Mouse (Mus musculus): ENCODE measurements at regions not wholly inside any gene's neighbourhood (a gene's known extent, or its start where the extent isn't known, plus 50 kb on each side); places are given as distances from the start of the nearest gene placed in this dataset.

DNA sequence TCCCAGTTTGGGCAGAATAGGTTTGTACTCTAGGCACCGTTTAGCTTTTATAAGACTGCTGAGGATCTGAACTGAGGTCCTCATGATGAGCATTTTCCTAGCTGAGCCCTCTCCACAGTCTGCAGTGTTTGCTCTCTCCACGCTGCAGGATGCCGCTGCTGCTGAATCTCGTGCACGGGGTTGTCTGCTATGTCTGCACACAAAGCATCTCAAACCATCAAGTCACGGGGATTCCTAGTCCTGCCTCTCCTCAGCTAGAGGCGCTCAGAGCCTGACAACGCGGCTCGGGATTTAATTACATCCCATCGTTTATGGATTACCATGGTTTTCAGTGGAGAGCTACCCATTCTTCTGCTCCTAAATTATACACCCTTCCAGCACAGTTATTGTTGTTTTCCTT lies 175.6 kb downstream of the Rnf144b start:
- no peak for DNase-seq (ENCODE audit: low spot score in 2 of 2)

- DNase-seq (ENCODE audit: low spot score in 2 of 2): no peak
Measured at GRCm38 (mm10) chr13:47300486-47300885, 178.0 kb downstream of the Rnf144b start.

GRCm38 (mm10) chr13:47301070-47301469 lies 178.6 kb downstream of the Rnf144b start:
- no peak for DNase-seq (ENCODE audit: low spot score in 2 of 2)

DNA sequence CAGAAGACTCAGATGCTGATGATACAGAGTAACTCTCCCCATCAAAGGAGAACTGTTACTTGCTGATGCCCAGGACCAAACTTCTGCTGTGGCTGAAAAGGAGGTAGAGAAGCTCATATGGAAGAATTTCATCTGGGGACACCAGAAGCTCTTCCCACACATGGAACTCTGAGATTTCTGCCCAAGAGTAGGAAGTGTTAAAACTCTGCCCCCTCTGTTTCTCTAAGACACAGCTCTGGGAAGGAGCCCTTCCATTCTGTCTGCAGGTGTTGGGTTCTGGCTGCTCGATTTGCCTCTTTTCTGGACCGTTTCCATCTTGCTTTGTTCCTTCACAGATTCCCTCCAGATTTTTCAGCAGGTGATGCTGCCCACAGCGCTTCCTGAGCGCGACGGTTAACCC lies 187.0 kb downstream of the Rnf144b start:
- no peak for DNase-seq (ENCODE audit: low spot score in 2 of 2)

- no peak for DNase-seq (ENCODE audit: low spot score in 2 of 2)
Measured at GRCm38 (mm10) chr13:47310751-47311202, 188.3 kb downstream of the Rnf144b start.

- no peak for DNase-seq (ENCODE audit: low spot score in 2 of 2)
Measured at GRCm38 (mm10) chr13:47319549-47319948, 197.1 kb downstream of the Rnf144b start.

- DNase-seq (ENCODE audit: low spot score in 2 of 2): no peak
Measured at GRCm38 (mm10) chr13:47321876-47322275, 199.4 kb downstream of the Rnf144b start.

GRCm38 (mm10) chr13:47335996-47336684 lies 213.7 kb downstream of the Rnf144b start:
- peak in 1 of 2 experiments; percentile 23 for DNase-seq (ENCODE audit: low spot score in 2 of 2)

DNA sequence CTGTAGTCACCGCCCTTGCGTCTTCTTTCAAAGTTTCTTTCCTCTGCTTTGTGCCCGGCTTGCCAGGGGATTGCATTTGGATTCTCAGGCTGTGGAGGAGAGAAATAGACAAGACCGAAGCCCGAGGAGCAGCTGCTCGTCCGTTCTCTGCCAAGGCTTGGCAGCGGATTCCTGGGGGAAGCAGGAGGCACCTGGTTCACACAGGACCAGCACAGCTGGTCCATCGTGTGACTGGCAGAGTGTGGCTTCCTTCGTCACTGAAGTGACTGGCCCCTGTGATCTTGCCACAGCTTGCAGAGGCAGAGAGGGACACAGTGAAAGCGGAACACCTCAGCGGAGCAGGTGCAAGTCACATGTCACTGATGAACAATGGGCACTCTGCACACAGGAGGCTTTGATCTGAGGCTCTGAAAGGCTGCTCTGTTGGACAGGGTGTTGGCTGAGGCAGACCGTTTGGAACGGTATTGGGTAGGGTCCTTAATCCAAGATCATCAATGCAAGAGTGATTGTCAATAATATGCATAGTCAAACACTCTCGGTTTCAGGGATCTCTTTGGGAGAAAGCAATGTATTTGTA lies 214.5 kb downstream of the Rnf144b start:
- peak; percentile 32 to 79 for DNase-seq (ENCODE audit: low spot score in 2 of 2)

- no peak for DNase-seq (ENCODE audit: low spot score in 2 of 2)
Measured at GRCm38 (mm10) chr13:47339411-47339810, 217.0 kb downstream of the Rnf144b start.

- DNase-seq (ENCODE audit: low spot score in 2 of 2): no peak
Measured at GRCm38 (mm10) chr13:47342361-47342760, 219.9 kb downstream of the Rnf144b start.

- no peak for DNase-seq (ENCODE audit: low spot score in 2 of 2)
Measured at GRCm38 (mm10) chr13:47345576-47345975, 223.1 kb downstream of the Rnf144b start.

DNA sequence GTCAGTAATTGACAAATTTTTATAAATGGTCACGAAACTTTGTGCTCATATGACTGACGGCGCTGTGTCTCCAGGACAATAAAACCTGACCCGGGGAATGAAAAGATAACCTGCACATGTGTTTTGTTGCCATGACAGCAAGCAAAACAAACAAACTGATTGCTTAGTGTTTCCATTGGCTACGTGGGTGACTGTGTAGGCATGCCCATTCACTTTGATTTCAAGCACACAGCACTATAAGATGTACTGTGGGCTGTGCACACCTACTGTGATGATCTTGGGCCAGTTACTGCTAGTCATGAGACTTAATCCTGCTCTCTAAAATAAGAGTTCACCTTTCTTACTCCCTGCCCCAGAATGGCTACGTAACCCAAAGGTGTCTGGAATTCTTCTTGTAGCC lies 225.4 kb downstream of the Rnf144b start:
- no peak for DNase-seq (ENCODE audit: low spot score in 2 of 2)

GRCm38 (mm10) chr13:47348517-47349145 lies 226.2 kb downstream of the Rnf144b start:
- peak; percentile 85 to 92 for DNase-seq (ENCODE audit: low spot score in 2 of 2)

GRCm38 (mm10) chr13:47354446-47354845 lies 232.0 kb downstream of the Rnf144b start:
- peak in 1 of 2 experiments; percentile 59 for DNase-seq (ENCODE audit: low spot score in 2 of 2)

- DNase-seq (ENCODE audit: low spot score in 2 of 2): no peak
Measured at GRCm38 (mm10) chr13:47355169-47355568, 232.7 kb downstream of the Rnf144b start.

DNA sequence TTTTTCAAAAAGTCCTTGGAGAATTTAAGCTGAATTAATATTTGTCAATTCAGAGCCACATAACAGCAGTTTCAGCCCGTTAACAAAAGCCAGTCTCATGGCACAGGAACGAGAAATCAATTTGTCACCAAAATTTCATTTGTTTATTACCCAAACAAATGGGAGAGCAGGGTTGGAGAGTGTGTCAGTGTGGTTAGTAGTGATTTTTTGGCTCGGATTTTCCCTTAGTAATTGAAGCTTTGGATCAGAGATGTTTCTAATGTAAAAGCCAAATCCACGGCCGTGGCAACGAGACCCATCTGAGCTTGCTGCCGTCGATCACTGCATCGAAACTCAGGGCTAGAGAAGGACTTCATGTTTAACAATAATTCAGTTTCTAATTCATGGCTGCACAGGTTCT lies 236.5 kb downstream of the Rnf144b start:
- no peak for DNase-seq (ENCODE audit: low spot score in 2 of 2)

DNA sequence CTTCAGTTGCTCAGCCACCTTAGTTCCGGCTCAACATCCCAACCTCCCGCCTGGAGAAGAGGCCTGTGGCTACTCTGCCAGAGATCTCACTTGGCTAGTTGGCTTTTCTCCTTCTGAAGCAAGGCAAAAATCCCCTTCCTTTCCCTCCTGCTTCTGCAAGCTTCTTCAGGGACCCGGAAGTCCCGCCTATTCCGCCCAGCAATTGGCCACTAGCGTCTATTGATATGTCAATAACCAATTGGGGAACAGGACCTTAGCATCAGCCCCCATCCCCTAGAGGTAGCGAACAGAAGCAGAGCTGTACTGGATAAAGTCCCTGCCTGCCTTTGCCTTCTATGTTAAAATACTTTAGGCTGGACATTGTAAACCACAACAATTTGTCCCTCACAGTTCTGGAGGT lies 243.3 kb downstream of the Rnf144b start:
- no peak for DNase-seq (ENCODE audit: low spot score in 2 of 2)

GRCm38 (mm10) chr13:47368041-47368823 lies 245.8 kb downstream of the Rnf144b start:
- DNase-seq (ENCODE audit: low spot score in 2 of 2): no peak

DNA sequence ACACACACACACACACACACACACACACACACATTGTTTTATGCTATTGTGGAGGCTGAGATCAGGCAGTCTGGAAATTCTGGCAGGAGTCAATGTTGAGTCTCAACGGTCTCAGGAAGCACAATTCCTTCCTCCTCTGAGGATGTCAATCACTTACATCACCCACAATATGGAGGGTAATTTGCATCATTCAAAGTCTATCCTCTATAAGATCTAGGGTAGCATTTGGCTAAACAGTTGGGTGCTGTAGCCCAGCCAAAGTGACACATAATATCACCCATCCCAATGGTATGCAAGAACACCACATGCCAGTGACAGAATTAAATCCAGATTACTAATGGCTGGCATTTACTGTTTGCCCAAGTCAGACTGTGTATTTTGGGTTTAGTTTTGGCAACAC lies 252.1 kb downstream of the Rnf144b start:
- DNase-seq (ENCODE audit: low spot score in 2 of 2): no peak

DNA sequence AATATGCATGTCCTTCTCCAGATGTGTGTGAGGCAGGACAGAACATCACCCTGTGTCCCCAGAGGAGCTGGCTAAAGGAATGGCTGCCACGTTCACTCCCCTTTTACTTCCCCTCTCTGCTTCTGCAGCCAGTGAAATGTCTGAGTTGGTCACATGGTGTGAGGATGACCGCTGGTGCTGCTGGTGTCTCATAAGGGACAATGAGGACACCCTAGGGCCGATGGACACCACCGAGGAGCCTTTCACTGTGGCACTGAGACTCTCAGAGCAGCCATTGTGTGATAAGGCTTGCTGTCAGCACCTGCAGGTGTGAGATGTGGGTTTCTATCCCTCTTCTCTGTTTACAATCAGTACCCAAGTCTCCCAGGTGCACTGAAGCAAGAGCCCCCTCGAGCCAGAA lies 268.6 kb downstream of the Rnf144b start:
- no peak for DNase-seq (ENCODE audit: low spot score in 2 of 2)

GRCm38 (mm10) chr13:47397726-47398350 lies 275.4 kb downstream of the Rnf144b start:
- peak in 1 of 2 experiments; percentile 34 for DNase-seq (ENCODE audit: low spot score in 2 of 2)

All from cerebellum, postnatal 4 days (tissue).